Mouse (Mus musculus) layer of hippocampus, postnatal 10 days (tissue): ENCODE results near the gene Slc38a1. TPM values are rescaled to one million over a fixed set of nuclear protein-coding genes. Genes with fewer than 3 reads are reported as not detected.

Source experiments
- DNase-seq, 2 experiments: peaks; one replicate each; pipeline ENCODE4 v3.0.0; 2021; ENCODE audit warnings: low spot score in 2 of 2
- long read RNA-seq: library from polyadenylated mRNA; stranded (forward); transcript quantifications from one replicate; pipeline ENCODE4 v2.0.0, GENCODE M21; 2023
- total RNA-seq, 2 experiments: library from RNA; stranded (reverse); gene quantifications; 2 replicates each; pipeline ENCODE4 v1.2.3; 2021

Gene Slc38a1
- total RNA-seq, result 10 to 100 TPM; 76.7 to 78.8 TPM
- long read RNA-seq, full-length matches to known transcripts, result 5 of 15 reads
- long read RNA-seq, partial matches to known transcripts, result 2 of 15 reads
- long read RNA-seq, other reads (novel, unspliced or antisense), result 8 of 15 reads

GRCm38 (mm10) chr15:96642436-96643405 is at the start of gene Slc38a1:
Gene Slc38a1 (minus strand): TSS chr15:96642913.
- DNase-seq, result peak; percentile 63 to 73

- DNase-seq, result no peak
Observed at GRCm38 (mm10) chr15:96692401-96692800, 49.7 kb upstream of the Slc38a1 start.

GRCm38 (mm10) chr15:96691381-96691780 is 48.7 kb upstream of the Slc38a1 start:
- no peak for DNase-seq

GRCm38 (mm10) chr15:96690829-96691228 is 48.1 kb upstream of the Slc38a1 start:
- no peak for DNase-seq

GRCm38 (mm10) chr15:96689919-96690318 is 47.2 kb upstream of the Slc38a1 start:
- no peak for DNase-seq

- DNase-seq, result no peak
Observed at GRCm38 (mm10) chr15:96688784-96689318, 46.1 kb upstream of the Slc38a1 start.

- no peak for DNase-seq
Observed at GRCm38 (mm10) chr15:96688036-96688435, 45.3 kb upstream of the Slc38a1 start.

- no peak for DNase-seq
Observed at GRCm38 (mm10) chr15:96687366-96687765, 44.7 kb upstream of the Slc38a1 start.

GRCm38 (mm10) chr15:96686201-96687159 is 43.8 kb upstream of the Slc38a1 start:
- no peak for DNase-seq

- DNase-seq, result no peak
Observed at GRCm38 (mm10) chr15:96685273-96685672, 42.6 kb upstream of the Slc38a1 start.

GRCm38 (mm10) chr15:96684132-96684830 is 41.6 kb upstream of the Slc38a1 start:
- peak; percentile 43 to 62 for DNase-seq

- no peak for DNase-seq
Observed at GRCm38 (mm10) chr15:96678871-96679773, 36.4 kb upstream of the Slc38a1 start.

GRCm38 (mm10) chr15:96676518-96676917 is 33.8 kb upstream of the Slc38a1 start:
- no peak for DNase-seq

- DNase-seq, result no peak
Observed at GRCm38 (mm10) chr15:96675744-96676143, 33.0 kb upstream of the Slc38a1 start.

- no peak for DNase-seq
Observed at GRCm38 (mm10) chr15:96675055-96675454, 32.3 kb upstream of the Slc38a1 start.

- DNase-seq, result no peak
Observed at GRCm38 (mm10) chr15:96674089-96674488, 31.4 kb upstream of the Slc38a1 start.

- no peak for DNase-seq
Observed at GRCm38 (mm10) chr15:96669721-96670120, 27.0 kb upstream of the Slc38a1 start.

- DNase-seq, result peak; percentile 64 to 77
Observed at GRCm38 (mm10) chr15:96666663-96667062, 23.9 kb upstream of the Slc38a1 start.

- peak; percentile 61 to 75 for DNase-seq
Observed at GRCm38 (mm10) chr15:96665889-96666288, 23.2 kb upstream of the Slc38a1 start.
